Mouse (Mus musculus) lung, postnatal 0 days (tissue): ENCODE measurements around the gene Fbxo6.

Experiments used
- CTCF ChIP-seq: IDR thresholded peaks from 2 replicates; pipeline ENCODE4 v1.5.1; 2016; ENCODE audit warnings: antibody characterized with exemption, mild to moderate bottlenecking
- EP300 ChIP-seq: IDR thresholded peaks from 2 replicates; pipeline ENCODE4 v1.6.1; 2016; ENCODE audit warnings: antibody characterized with exemption, mild to moderate bottlenecking, control low read depth

DNA sequence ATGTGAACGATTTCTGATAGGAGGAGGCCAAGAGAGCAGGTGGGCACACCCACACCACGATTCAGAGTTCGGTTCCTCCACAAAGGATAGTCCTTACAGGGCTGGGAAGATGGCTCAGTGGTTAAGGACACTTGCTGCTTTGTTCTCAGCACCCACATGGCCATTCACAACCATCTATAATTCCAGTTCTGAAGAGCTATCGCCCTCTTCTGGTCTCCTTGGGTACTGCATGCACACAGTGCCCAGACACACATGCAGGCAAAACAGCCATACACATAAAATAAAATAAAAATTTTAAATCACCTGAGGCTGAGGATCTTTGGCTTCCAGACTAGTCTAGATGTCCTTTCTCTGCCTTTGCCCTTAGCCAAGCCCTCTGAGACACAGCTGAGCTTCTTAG, 34.5 kb downstream of the Fbxo6 start:
- peak; percentile 40 for TF ChIP-seq CTCF
- TF ChIP-seq EP300 = no peak
